Mouse (Mus musculus) hematopoietic stem cell, adult 5-6 weeks (primary cell): ENCODE results near the gene Rgsl1. TPM values are rescaled to one million over a fixed set of nuclear protein-coding genes. Genes with fewer than 3 reads are reported as not detected.

Experiments used
- total RNA-seq: library from RNA; stranded (forward); fragments of 172-1452, 232-1000 nt; gene quantifications from 2 replicates; pipeline ENCODE4 v1.2.3, GENCODE M21; 2017

The Rgsl1 gene
- total RNA-seq, 1 experiment from 2014 or later, result not detected

Other genes with a start within 250 kb of the Rgsl1 start
- gene Rgs8, start 191.1 kb downstream of the Rgsl1 start, total RNA-seq, result 0.44 and 3.6 TPM in 2 replicates
- 0.45 TPM in 1 of 2 replicates, not detected in the other for gene Rgs16, start 103.8 kb downstream of the Rgsl1 start, total RNA-seq
- gene Rnasel, start 94.7 kb downstream of the Rgsl1 start, total RNA-seq, result 76.4 and 117 TPM in 2 replicates
- gene Teddm1b, start 30.2 kb upstream of the Rgsl1 start, total RNA-seq, result not detected in 2 replicates
- gene Teddm1a, start 47.6 kb upstream of the Rgsl1 start, total RNA-seq, result not detected in 2 replicates
- gene Glul, start 55.8 kb upstream of the Rgsl1 start, total RNA-seq, result 196 and 243 TPM in 2 replicates
- gene Teddm2, start 56.1 kb upstream of the Rgsl1 start, total RNA-seq, result 0.13 and 0.20 TPM in 2 replicates